ENCODE assay signal across 12 mouse cellular contexts in genomic region chr16:90128817-90129587, GRCm38 (mm10). TPM values are rescaled to one million over a fixed set of nuclear protein-coding genes. Genes with fewer than 3 reads are reported as not detected.
A peak's percentile ranks its signal among the peaks of the same experiment; 100 is the strongest.
DNase-seq lines count a peak whose midpoint lies in the region; ATAC-seq and TF ChIP-seq lines count a peak whose summit lies in the region.
"Had no signal": no experiment of that assay in that cellular context is flagged by ENCODE, and none has a peak within 500 bp of the region (broad histone marks: within the 10 kb centered on the region; RNA-seq: fewer than 3 reads in every experiment).

No protein-coding gene starts in this region.

- ATAC-seq in embryonic facial prominence, embryonic 12.5 days (ENCODE audit: insufficient number of reproducible peaks, insufficient read depth, low FRiP score, low TSS enrichment), result no peak
- peak; percentile 41; the same call in 1 of the 2 replicates for ATAC-seq in heart, postnatal 0 days (ENCODE audit: insufficient read depth, low read depth)
- peak; percentile 25 for ATAC-seq in neural tube, embryonic 13.5 days (ENCODE audit: low read depth)
- no peak for ATAC-seq in stomach, postnatal 0 days (ENCODE audit: low FRiP score, low TSS enrichment)

- H3K27me3 ChIP-seq in embryonic facial prominence, embryonic 12.5 days, result no peaks in the 10 kb centered on the region
- no peaks in the 10 kb centered on the region for H3K27me3 ChIP-seq in embryonic facial prominence, embryonic 10.5 days (replicated peaks; ENCODE audit: low read depth, poor library complexity, severe bottlenecking)
- no peaks in the 10 kb centered on the region for H3K27me3 ChIP-seq in heart, postnatal 0 days (ENCODE audit: control insufficient read depth, insufficient read depth, low read length)
- H3K27me3 ChIP-seq in neural tube, embryonic 13.5 days, result no peaks in the 10 kb centered on the region
- no peaks in the 10 kb centered on the region for H3K27me3 ChIP-seq in stomach, postnatal 0 days (ENCODE audit: control insufficient read depth, insufficient read depth, low read length)

- H3K4me1 ChIP-seq in embryonic facial prominence, embryonic 12.5 days, result peaks cover 32% of the 10 kb centered on the region
- peaks cover 62% of the 10 kb centered on the region for H3K4me1 ChIP-seq in embryonic facial prominence, embryonic 10.5 days
- H3K4me1 ChIP-seq in heart, postnatal 0 days (ENCODE audit: control insufficient read depth, insufficient read depth), result peaks cover 8% of the 10 kb centered on the region; the same call in 1 of the 2 replicates
- H3K4me1 ChIP-seq in neural tube, embryonic 13.5 days (replicated peaks), result peaks cover 34% of the 10 kb centered on the region
- H3K4me1 ChIP-seq in stomach, postnatal 0 days (replicated peaks; ENCODE audit: control insufficient read depth, insufficient read depth), result 0 out of 2 replicates have a peak, but pooled peaks cover 2% of the 10 kb centered on the region

- H3K9me3 ChIP-seq in embryonic facial prominence, embryonic 12.5 days, result no peaks in the 10 kb centered on the region
- no peaks in the 10 kb centered on the region for H3K9me3 ChIP-seq in embryonic facial prominence, embryonic 10.5 days
- H3K9me3 ChIP-seq in heart, postnatal 0 days (replicated peaks; ENCODE audit: control insufficient read depth, low read length), result no peaks in the 10 kb centered on the region
- no peaks in the 10 kb centered on the region for H3K9me3 ChIP-seq in neural tube, embryonic 13.5 days
- no peaks in the 10 kb centered on the region for H3K9me3 ChIP-seq in stomach, postnatal 0 days (ENCODE audit: control insufficient read depth, low read length)

- no peak overlapping the region for H3K4me3 ChIP-seq in embryonic facial prominence, embryonic 12.5 days
- H3K4me3 ChIP-seq in embryonic facial prominence, embryonic 10.5 days, result no peak overlapping the region
- H3K4me3 ChIP-seq in heart, postnatal 0 days (ENCODE audit: low read depth, low read length), result no peak overlapping the region
- no peak overlapping the region for H3K4me3 ChIP-seq in neural tube, embryonic 13.5 days
- no peak overlapping the region for H3K4me3 ChIP-seq in stomach, postnatal 0 days (ENCODE audit: low read depth, low read length)

- peak overlapping the region; percentile 23; the same call in 1 of the 2 replicates for H3K27ac ChIP-seq in embryonic facial prominence, embryonic 12.5 days
- no peak overlapping the region for H3K27ac ChIP-seq in embryonic facial prominence, embryonic 10.5 days (replicated peaks)
- H3K27ac ChIP-seq in heart, postnatal 0 days (ENCODE audit: low read depth), result no peak overlapping the region
- H3K27ac ChIP-seq in neural tube, embryonic 13.5 days (replicated peaks), result no peak overlapping the region
- H3K27ac ChIP-seq in stomach, postnatal 0 days (replicated peaks), result no peak overlapping the region

- no peak for DNase-seq in embryonic facial prominence, embryonic 10.5 days (ENCODE audit: low spot score)
- peak; percentile 30 for DNase-seq in heart, postnatal 0 days (ENCODE audit: low spot score)
- DNase-seq in heart, postnatal 4 days, result no peak
- no peak for DNase-seq in neural tube, embryonic 10.5 days (ENCODE audit: extremely low spot score, low spot score)
- no peak for DNase-seq in stomach, postnatal 0 days (ENCODE audit: low spot score)
- no peak for DNase-seq in natural killer cell, adult 2 months (ENCODE audit: low spot score in 2 of 2)
- DNase-seq: cerebellum, adult 11 months; gastrocnemius, postnatal 36 days; kidney, adult 11 months; thymus, adult 2 months had no signal

- H3K4me2 ChIP-seq in embryonic facial prominence, embryonic 12.5 days (replicated peaks), result no peak overlapping the region
- no peak overlapping the region for H3K4me2 ChIP-seq in heart, postnatal 0 days (ENCODE audit: low read depth, low read length)
- H3K4me2 ChIP-seq in neural tube, embryonic 13.5 days, result no peak overlapping the region
- H3K4me2 ChIP-seq in stomach, postnatal 0 days (replicated peaks; ENCODE audit: low read depth), result no peak overlapping the region

- 67% methylated on average over 19 of the region's 19 CpGs for WGBS in embryonic facial prominence, embryonic 12.5 days
- WGBS in embryonic facial prominence, embryonic 10.5 days, result 66% methylated on average over 19 of the region's 19 CpGs
- WGBS in heart, postnatal 0 days, result 47% methylated on average over 19 of the region's 19 CpGs
- WGBS in neural tube, embryonic 13.5 days, result 29% methylated on average over 19 of the region's 19 CpGs
- WGBS in stomach, postnatal 0 days, result 58% methylated on average over 19 of the region's 19 CpGs

- H3K36me3 ChIP-seq in embryonic facial prominence, embryonic 12.5 days, result no peaks in the 10 kb centered on the region
- no peaks in the 10 kb centered on the region for H3K36me3 ChIP-seq in embryonic facial prominence, embryonic 10.5 days (replicated peaks)
- no peaks in the 10 kb centered on the region for H3K36me3 ChIP-seq in heart, postnatal 0 days (replicated peaks; ENCODE audit: control insufficient read depth, insufficient read depth, low read length)
- no peaks in the 10 kb centered on the region for H3K36me3 ChIP-seq in neural tube, embryonic 13.5 days
- no peaks in the 10 kb centered on the region for H3K36me3 ChIP-seq in stomach, postnatal 0 days (ENCODE audit: control insufficient read depth, insufficient read depth, low read length)

- no peak for TF ChIP-seq EP300 in heart, postnatal 0 days (IDR thresholded peaks at IDR 0.05; ENCODE audit: low read depth)
- no peak for TF ChIP-seq EP300 in stomach, postnatal 0 days (optimal IDR thresholded peaks at IDR 0.05)

- no peak for TF ChIP-seq CTCF in heart, postnatal 0 days (IDR thresholded peaks at IDR 0.05; ENCODE audit: low read depth)
- TF ChIP-seq CTCF in stomach, postnatal 0 days (IDR thresholded peaks at IDR 0.05; ENCODE audit: low read depth), result 0 out of 2 replicates have a peak, but pooled peaks have one; percentile 19

- H3K9ac ChIP-seq in embryonic facial prominence, embryonic 12.5 days, result no peak overlapping the region
- no peak overlapping the region for H3K9ac ChIP-seq in heart, postnatal 0 days (replicated peaks; ENCODE audit: low read depth, low read length)
- H3K9ac ChIP-seq in neural tube, embryonic 13.5 days, result no peak overlapping the region
- H3K9ac ChIP-seq in stomach, postnatal 0 days (ENCODE audit: low read length), result no peak overlapping the region

RNA-seq across cellular contexts. Expression of gene Tiam1, which starts 14.6 kb away (rescaled TPM):
- 38.9 and 39.1 TPM in 2 replicates for polyA plus RNA-seq in embryonic facial prominence, embryonic 12.5 days (2016; fragmentation: Nextera tagmentation; extraction: Ambion mirVana)
- 25.3 and 25.9 TPM in 2 replicates for polyA plus RNA-seq in embryonic facial prominence, embryonic 10.5 days (2016; fragmentation: Nextera tagmentation; extraction: Ambion mirVana)
- total RNA-seq in heart, postnatal 0 days (2014; rRNA removed; ENCODE audit: low replicate concordance), result 2.6 and 5.7 TPM in 2 replicates
- 3.6 and 5.5 TPM in 2 replicates for polyA plus RNA-seq in heart, postnatal 0 days (2015; fragmentation: Nextera tagmentation; extraction: Ambion mirVana)
- total RNA-seq in heart, postnatal 4 days (2021), result 10 to 100 TPM; 14.7 to 18.2 TPM
- polyA plus RNA-seq in neural tube, embryonic 13.5 days (2015; fragmentation: Nextera tagmentation; extraction: Ambion mirVana), result 21.2 and 21.9 TPM in 2 replicates
- polyA plus RNA-seq in stomach, postnatal 0 days (2015; fragmentation: Nextera tagmentation; extraction: Ambion mirVana), result 18.4 and 18.8 TPM in 2 replicates

Comparison
In these comparisons a context has a peak if more than half of its experiments do, and no peak if none do; other contexts are left out.
1. ATAC-seq: peak in heart, postnatal 0 days (single experiment) and neural tube, embryonic 13.5 days (single experiment); none in embryonic facial prominence, embryonic 12.5 days (single experiment) and stomach, postnatal 0 days (single experiment).